ENCODE assay signal across 8 mouse cellular contexts in the genomic region with DNA sequence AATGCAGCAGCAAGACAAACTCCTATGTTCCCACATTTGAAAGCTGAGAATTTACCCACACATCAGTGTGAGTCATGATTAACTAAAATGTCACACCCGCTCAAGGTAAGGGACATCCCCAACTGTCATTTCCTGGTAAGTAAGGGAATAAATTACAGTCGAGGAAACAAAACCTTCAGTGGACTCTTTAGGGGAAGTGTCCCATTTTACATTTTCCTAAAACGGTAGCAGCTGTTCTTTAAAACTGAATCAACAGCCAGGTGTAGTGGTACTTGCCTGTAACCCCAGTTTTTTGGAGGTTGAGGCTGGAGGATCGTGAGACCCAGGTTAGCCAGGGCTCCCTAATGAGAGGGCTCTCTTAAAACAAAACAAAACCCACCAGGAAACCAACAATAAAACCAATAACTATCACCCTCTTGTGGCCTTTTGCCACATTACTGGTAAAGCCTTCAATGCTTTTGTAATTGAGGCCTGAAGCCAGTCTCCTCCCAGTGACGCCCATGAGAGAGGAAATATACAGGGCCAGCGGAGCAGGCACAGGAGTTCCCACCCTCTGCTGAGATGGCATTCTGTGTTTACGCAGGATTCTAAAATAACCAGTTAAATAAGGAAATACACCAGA. TPM values are rescaled to one million over a fixed set of nuclear protein-coding genes. Genes with fewer than 3 reads are reported as not detected.
A peak's percentile ranks its signal among the peaks of the same experiment; 100 is the strongest.
DNase-seq lines count a peak whose midpoint lies in the region; ATAC-seq and TF ChIP-seq lines count a peak whose summit lies in the region.

No protein-coding gene starts in this region.

- no peak overlapping the region for H3K27ac ChIP-seq in hindbrain, postnatal 0 days
- no peak overlapping the region for H3K27ac ChIP-seq in limb, embryonic 15.5 days

- WGBS in hindbrain, postnatal 0 days: 37% methylated on average over 7 of the region's 7 CpGs
- WGBS in limb, embryonic 15.5 days: 27% methylated on average over 7 of the region's 7 CpGs

- H3K4me3 ChIP-seq in hindbrain, postnatal 0 days (ENCODE audit: low read length): no peak overlapping the region
- no peak overlapping the region for H3K4me3 ChIP-seq in limb, embryonic 15.5 days
- H3K4me3 ChIP-seq in myocyte: no peak overlapping the region

- no peak overlapping the region for H3K9ac ChIP-seq in hindbrain, postnatal 0 days (replicated peaks; ENCODE audit: low read length)
- H3K9ac ChIP-seq in limb, embryonic 15.5 days: no peak overlapping the region

- no peaks in the 10 kb centered on the region for H3K79me2 ChIP-seq in myocyte (ENCODE audit: control insufficient read depth, insufficient read depth)

- H3K9me3 ChIP-seq in hindbrain, postnatal 0 days (ENCODE audit: low read length): no peaks in the 10 kb centered on the region
- H3K9me3 ChIP-seq in limb, embryonic 15.5 days: no peaks in the 10 kb centered on the region

- H3K4me2 ChIP-seq in hindbrain, postnatal 0 days (ENCODE audit: low read depth, low read length): no peak overlapping the region
- no peak overlapping the region for H3K4me2 ChIP-seq in limb, embryonic 15.5 days
- H3K4me2 ChIP-seq in myocyte (ENCODE audit: low read depth): peak overlapping the region; percentile 72

- H3ac ChIP-seq in myocyte (ENCODE audit: control insufficient read depth, insufficient read length): no peak overlapping the region

- in situ Hi-C loops in Patski (cut with MboI; ENCODE audit: low pct_unique_long_range_greater_than_20kb): loop anchor here (10.0 to 25.0 kb wide), 2 partner anchors 149 to 372 kb away; a partner anchor contains a TSS

- CTCF ChIA-PET in Patski (lab: Charles Lee): interaction anchor here (0.8 to 4.4 kb wide), 8 partner anchors 11 to 71 kb away, joined by 3 to 23 read pairs (median 4); a partner anchor contains a TSS

- H3K27me3 ChIP-seq in Patski (no peaks in the 10 kb centered on the region), myocyte (ENCODE audit: control insufficient read depth, insufficient read depth, insufficient read length) (no peaks in the 10 kb centered on the region)
- H3K27me3 ChIP-seq in hindbrain, postnatal 0 days (ENCODE audit: insufficient read depth, low read length): no peaks in the 10 kb centered on the region
- no peaks in the 10 kb centered on the region for H3K27me3 ChIP-seq in limb, embryonic 15.5 days

- H3K36me3 ChIP-seq in hindbrain, postnatal 0 days (ENCODE audit: insufficient read depth, low read length): no peaks in the 10 kb centered on the region
- H3K36me3 ChIP-seq in limb, embryonic 15.5 days: no peaks in the 10 kb centered on the region
- H3K36me3 ChIP-seq in myocyte (ENCODE audit: control insufficient read depth, insufficient read depth): no peaks in the 10 kb centered on the region

- POLR2A ChIA-PET in Patski (lab: Charles Lee): interaction anchor here (1.5 kb wide), 1 partner anchor 72 kb away, joined by 5 read pairs; no protein-coding TSS in a partner anchor

- peak; percentile 49 to 76 for DNase-seq in left cerebral cortex, postnatal 14 days (ENCODE audit: low spot score in 2 of 2)
- DNase-seq in left cerebral cortex, adult 8-10 months (ENCODE audit: low spot score in 2 of 2): no peak
- DNase-seq in Patski (ENCODE audit: low read depth, low spot score): no peak
- DNase-seq in fibroblast of lung, adult 2 months (ENCODE audit: low read depth): peak; percentile 69
- DNase-seq in hindbrain, postnatal 0 days (ENCODE audit: low spot score): peak; percentile 74

- TF ChIP-seq POLR2A in myocyte (IDR thresholded peaks at IDR 0.05; ENCODE audit: insufficient read length, low read depth): peak; percentile 31

- H3K4me1 ChIP-seq in hindbrain, postnatal 0 days (ENCODE audit: insufficient read depth, low read length): no peaks in the 10 kb centered on the region
- H3K4me1 ChIP-seq in limb, embryonic 15.5 days: 0 out of 2 replicates have a peak, but pooled peaks cover 9% of the 10 kb centered on the region

- TF ChIP-seq CTCF in Patski (IDR thresholded peaks at IDR 0.05): peak; percentile 81
- peak; percentile 66 for TF ChIP-seq CTCF in hindbrain, postnatal 0 days (IDR thresholded peaks at IDR 0.05; ENCODE audit: low read depth)

- peak; percentile 63 for ATAC-seq in Patski
- no peak for ATAC-seq in hindbrain, postnatal 0 days
- ATAC-seq in limb, embryonic 15.5 days (ENCODE audit: insufficient number of reproducible peaks, low FRiP score, low TSS enrichment, low read depth): peak; percentile 45; the same call in 1 of the 2 replicates
- ATAC-seq in frontal cortex, adult (ENCODE audit: low TSS enrichment): no peak

- intact Hi-C loops in left cerebral cortex, postnatal 14 days (cut with DNase I): loop anchor here (5.0 to 10.0 kb wide), 2 partner anchors 72 to 379 kb away; no protein-coding TSS in a partner anchor

TF ChIP-seq in myocyte, 11 proteins besides CTCF, POLR2A, EP300 and RAD21:
- TF ChIP-seq USF1 (IDR thresholded peaks at IDR 0.05; ENCODE audit: low read depth) (no peak), E2F4 (IDR thresholded peaks at IDR 0.05; ENCODE audit: insufficient read depth) (no peak), SRF (IDR thresholded peaks at IDR 0.05; ENCODE audit: control insufficient read depth, insufficient read length, low read depth) (no peak), MYOG (IDR thresholded peaks at IDR 0.05; ENCODE audit: control insufficient read depth in 1 of 3, insufficient read depth in 1 of 3, insufficient read length in 2 of 3, low read depth in 2 of 3) (no peak), MYOD1 (IDR thresholded peaks at IDR 0.05; ENCODE audit: control insufficient read depth in 1 of 3, insufficient read length in 2 of 3, low read depth in 2 of 3) (no peak), TCF3 (IDR thresholded peaks at IDR 0.05; ENCODE audit: insufficient read length, low read depth) (no peak), CEBPB (IDR thresholded peaks at IDR 0.05; ENCODE audit: insufficient read depth, poor library complexity, severe bottlenecking) (no peak), POLR2AphosphoS2 (IDR thresholded peaks at IDR 0.05; ENCODE audit: insufficient read length, low read depth) (no peak), MAX (IDR thresholded peaks at IDR 0.05; ENCODE audit: low read depth) (no peak), TCF12 (IDR thresholded peaks at IDR 0.05; ENCODE audit: insufficient read depth, poor library complexity, severe bottlenecking) (no peak), REST (IDR thresholded peaks at IDR 0.05; ENCODE audit: insufficient read depth, insufficient read length) (no peak)
TF ChIP-seq in myocyte: peak in this region for 0.

RNA-seq across cellular contexts. Expression of a gene that starts 7.0 kb away (rescaled TPM):
- 10 to 100 TPM; 27.9 to 29.4 TPM for total RNA-seq in left cerebral cortex, postnatal 14 days (2021)
- 10 to 100 TPM; 21.4 to 27.1 (median 24.0) TPM for total RNA-seq in left cerebral cortex, adult 8-10 months (2022)
- polyA plus RNA-seq in Patski (2021) (38.3 TPM), myocyte (2012; fragmentation: generic; extraction: Trizol) (25.4 TPM)
- 19.4 and 22.2 TPM in 2 replicates for total RNA-seq in hindbrain, postnatal 0 days (2014; rRNA removed)
- 40.8 and 41.2 TPM in 2 replicates for polyA plus RNA-seq in hindbrain, postnatal 0 days (2015; fragmentation: Nextera tagmentation; extraction: Ambion mirVana)
- polyA plus RNA-seq in limb, embryonic 15.5 days (2015; fragmentation: Nextera tagmentation; extraction: Ambion mirVana): 37.5 and 42.3 TPM in 2 replicates

RNA-seq across cellular contexts. Expression of a gene that starts 24.5 kb away (rescaled TPM):
- total RNA-seq in left cerebral cortex, postnatal 14 days (2021): 10 to 100 TPM; 74.9 to 87.9 TPM
- total RNA-seq in left cerebral cortex, adult 8-10 months (2022): 10 to 100 TPM; 63.2 to 79.9 (median 65.4) TPM
- polyA plus RNA-seq in Patski (2021) (74.9 TPM), myocyte (2012; fragmentation: generic; extraction: Trizol) (52.8 TPM)
- 149 and 160 TPM in 2 replicates for total RNA-seq in hindbrain, postnatal 0 days (2014; rRNA removed)
- polyA plus RNA-seq in hindbrain, postnatal 0 days (2015; fragmentation: Nextera tagmentation; extraction: Ambion mirVana): 95.7 and 109 TPM in 2 replicates
- 49.8 and 50.6 TPM in 2 replicates for polyA plus RNA-seq in limb, embryonic 15.5 days (2015; fragmentation: Nextera tagmentation; extraction: Ambion mirVana)

Comparison
In these comparisons a context has a peak if more than half of its experiments do, and no peak if none do; other contexts are left out.
1. DNase-seq: peak in left cerebral cortex, postnatal 14 days (2 of 2), fibroblast of lung, adult 2 months (single experiment) and hindbrain, postnatal 0 days (single experiment); none in left cerebral cortex, adult 8-10 months (0 of 2) and Patski (single experiment).
2. ATAC-seq: peak in Patski (single experiment) and limb, embryonic 15.5 days (single experiment); none in hindbrain, postnatal 0 days (single experiment) and frontal cortex, adult (single experiment).